Mouse (Mus musculus) ES-E14 (cell line): Measurements from ENCODE around the gene Gm10799.
"Not testable (repeated sequence)": the region's sequence is repeated elsewhere in the genome, so short reads cannot be mapped to it uniquely, and the experiment has no call there.

Experiments
- MAFK ChIP-seq: IDR thresholded peaks from 2 replicates; pipeline ENCODE4 v1.6.1; 2014; ENCODE audit warnings: mild to moderate bottlenecking, low read depth, low read length, inconsistent platforms; ENCODE audit not compliant: insufficient read depth
- ZNF384 ChIP-seq: IDR thresholded peaks from 2 replicates; pipeline ENCODE4 v1.6.1; 2012; ENCODE audit warnings: low read depth, low read length, inconsistent platforms

DNA sequence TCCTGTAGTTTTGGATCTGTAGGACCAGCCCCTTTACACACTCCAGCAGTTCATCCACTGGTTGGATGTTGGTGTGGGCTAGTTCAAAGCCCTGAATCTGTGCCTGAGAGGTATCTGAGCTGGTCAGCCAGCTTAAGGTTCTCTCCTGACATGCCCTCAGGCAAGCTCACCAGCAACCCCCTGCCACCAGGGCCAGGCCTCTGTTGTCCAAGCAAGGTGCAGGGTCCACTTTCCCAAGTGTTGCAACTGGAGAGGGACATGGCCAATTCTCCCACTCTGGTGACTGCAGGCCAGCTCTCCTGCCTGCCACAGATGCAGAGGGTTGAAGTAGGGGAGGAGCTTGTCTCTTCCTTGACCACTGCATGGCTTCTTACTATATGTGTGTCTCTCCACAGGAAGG lies 15.7 kb upstream of the Gm10799 start:
- not testable (repeated sequence) for TF ChIP-seq MAFK, ZNF384
